Mouse (Mus musculus) hindbrain, postnatal 0 days (tissue): ENCODE data around the gene Ankrd6. TPM values are rescaled to one million over a fixed set of nuclear protein-coding genes. Genes with fewer than 3 reads are reported as not detected.

Experiments used
- ATAC-seq: fragments of 200-750 bp; cut with Nextera tagmentation; 2 replicates; pipeline ENCODE4 v1.8.0; 2017; ENCODE audit warnings: mild to moderate bottlenecking, moderate TSS enrichment, moderate library complexity
- DNase-seq: peaks from one replicate; pipeline ENCODE4 v3.0.0-alpha.2; 2015; ENCODE audit warnings: low spot score
- H3K27ac ChIP-seq: fragments of 300-500 bp; sonication (generic); 2 replicates; pipeline ENCODE4 v1.5.1; 2014; ENCODE audit warnings: mild to moderate bottlenecking
- H3K27me3 ChIP-seq: fragments of 300-500 bp; sonication (generic); 2 replicates; pipeline ENCODE4 v1.6.1; 2014; ENCODE audit warnings: low read length, mixed read lengths; ENCODE audit not compliant: insufficient read depth
- H3K36me3 ChIP-seq: fragments of 300-500 bp; sonication (generic); 2 replicates; pipeline ENCODE4 v1.6.1; 2014; ENCODE audit warnings: low read length, mixed read lengths; ENCODE audit not compliant: insufficient read depth
- H3K4me1 ChIP-seq: fragments of 300-500 bp; sonication (generic); 2 replicates; pipeline ENCODE4 v1.6.1; 2014; ENCODE audit warnings: antibody characterized with exemption, low read length, mixed read lengths; ENCODE audit not compliant: insufficient read depth
- H3K4me2 ChIP-seq: fragments of 300-500 bp; sonication (generic); 2 replicates; pipeline ENCODE4 v1.6.1; 2014; ENCODE audit warnings: low read depth, mild to moderate bottlenecking, low read length, moderate library complexity, mixed read lengths
- H3K4me3 ChIP-seq: fragments of 300-500 bp; sonication (generic); 2 replicates; pipeline ENCODE4 v1.5.1; 2014; ENCODE audit warnings: low read length
- H3K9ac ChIP-seq: fragments of 300-500 bp; sonication (generic); replicated peaks from 2 replicates; pipeline ENCODE4 v1.6.1; 2014; ENCODE audit warnings: mild to moderate bottlenecking, low read length, moderate library complexity, mixed read lengths
- H3K9me3 ChIP-seq: fragments of 300-500 bp; sonication (generic); 2 replicates; pipeline ENCODE4 v1.6.1; 2016; ENCODE audit warnings: low read length, mixed read lengths
- CTCF ChIP-seq: IDR thresholded peaks from 2 replicates; pipeline ENCODE4 v1.5.1; 2016; ENCODE audit warnings: antibody characterized with exemption, control low read depth, low read depth
- WGBS: fragments of 180-500 bp; shearing (Covaris S2); extraction: QIAGEN DNeasy Blood & Tissue Kit; methylation state at CpG from one replicate; pipeline ENCODE4 v1.1.7; 2014; 5-methylcytosine and 5-hydroxymethylcytosine counted together
- polyA plus RNA-seq: library from polyadenylated mRNA; unstranded; fragments of >200 nt; fragmentation: Nextera tagmentation; extraction: Ambion mirVana; gene quantifications from 2 replicates; pipeline ENCODE4 v1.2.1, GENCODE M21; 2015
- total RNA-seq: library from RNA; depleted of rRNA; stranded (reverse); fragments of >200 nt; gene quantifications from 2 replicates; pipeline ENCODE4 v1.2.3, GENCODE M21; 2014

Ankrd6 gene
- total and polyA plus RNA-seq, 2 experiments from 2014 or later = 17.3 to 26.5 TPM

GRCm38 (mm10) chr4:32854956-32855355, 95.7 kb downstream of the Ankrd6 start:
- no peaks in the 10 kb centered on the region for H3K9me3 ChIP-seq
- DNase-seq (no peak), ATAC-seq (no peak)
- H3K4me3 ChIP-seq = no peak overlapping the region
- H3K27ac ChIP-seq = no peak overlapping the region
- no peaks in the 10 kb centered on the region for H3K36me3 ChIP-seq
- 92% methylated on average over 4 of the region's 4 CpGs for WGBS
- H3K4me1 ChIP-seq = 0 out of 2 replicates have a peak, but pooled peaks cover 7% of the 10 kb centered on the region
- H3K27me3 ChIP-seq = no peaks in the 10 kb centered on the region
- no peak overlapping the region for H3K9ac ChIP-seq
- H3K4me2 ChIP-seq = no peak overlapping the region
- TF ChIP-seq CTCF = no peak

- TF ChIP-seq CTCF = no peak
- peak; percentile 71 for DNase-seq
- H3K27me3 ChIP-seq = no peaks in the 10 kb centered on the region
- H3K4me1 ChIP-seq = 0 out of 2 replicates have a peak, but pooled peaks cover 7% of the 10 kb centered on the region
- H3K9ac ChIP-seq = no peak overlapping the region
- H3K36me3 ChIP-seq = no peaks in the 10 kb centered on the region
- no peak overlapping the region for H3K4me2 ChIP-seq
- 66% methylated on average over 5 of the region's 5 CpGs for WGBS
- no peaks in the 10 kb centered on the region for H3K9me3 ChIP-seq
- ATAC-seq = peak; percentile 85
- H3K27ac ChIP-seq = no peak overlapping the region
- H3K4me3 ChIP-seq = no peak overlapping the region
These were observed 96.9 kb downstream of the Ankrd6 start for GRCm38 (mm10) chr4:32853609-32854188.

- no peak overlapping the region; the same call in 1 of the 2 replicates for H3K27ac ChIP-seq
- peak; percentile 21; the same call in 1 of the 2 replicates for ATAC-seq
- H3K4me3 ChIP-seq = no peak overlapping the region
These were observed 97.8 kb downstream of the Ankrd6 start for GRCm38 (mm10) chr4:32852819-32853218.

GRCm38 (mm10) chr4:32852294-32852693, 98.3 kb downstream of the Ankrd6 start:
- no peak for TF ChIP-seq CTCF
- H3K9ac ChIP-seq = no peak overlapping the region
- no peak overlapping the region for H3K4me2 ChIP-seq
- no peak overlapping the region for H3K27ac ChIP-seq
- no peak for DNase-seq
- no peaks in the 10 kb centered on the region for H3K9me3 ChIP-seq
- no peaks in the 10 kb centered on the region for H3K36me3 ChIP-seq
- no peaks in the 10 kb centered on the region for H3K27me3 ChIP-seq
- no peak overlapping the region for H3K4me3 ChIP-seq
- WGBS = 49% methylated on average over 8 of the region's 8 CpGs
- 0 out of 2 replicates have a peak, but pooled peaks cover 7% of the 10 kb centered on the region for H3K4me1 ChIP-seq
- ATAC-seq = no peak

More at GRCm38 (mm10) chr4:32852819-32853218, 97.8 kb downstream of the Ankrd6 start:
- Histone ChIP-seq H3K27me3 (no peaks in the 10 kb centered on the region), H3K9me3 (no peaks in the 10 kb centered on the region), H3K4me1 (0 out of 2 replicates have a peak, but pooled peaks cover 7% of the 10 kb centered on the region), H3K4me2 (no peak overlapping the region), H3K36me3 (no peaks in the 10 kb centered on the region), H3K9ac (no peak overlapping the region)
- DNase-seq = no peak
- TF ChIP-seq CTCF = no peak
- 57% methylated on average over 6 of the region's 6 CpGs for WGBS

GRCm38 (mm10) chr4:32838401-32838800, 112.2 kb downstream of the Ankrd6 start:
- no peak for ATAC-seq
- H3K9me3 ChIP-seq = no peaks in the 10 kb centered on the region
- H3K4me1 ChIP-seq = peaks cover 4% of the 10 kb centered on the region; the same call in 1 of the 2 replicates
- WGBS = 41% methylated on average over 3 of the region's 3 CpGs
- H3K27me3 ChIP-seq = no peaks in the 10 kb centered on the region
- H3K27ac ChIP-seq = no peak overlapping the region
- H3K36me3 ChIP-seq = no peaks in the 10 kb centered on the region
- no peak overlapping the region for H3K4me2 ChIP-seq
- no peak for TF ChIP-seq CTCF
- H3K4me3 ChIP-seq = no peak overlapping the region
- no peak overlapping the region for H3K9ac ChIP-seq
- DNase-seq = no peak

DNA sequence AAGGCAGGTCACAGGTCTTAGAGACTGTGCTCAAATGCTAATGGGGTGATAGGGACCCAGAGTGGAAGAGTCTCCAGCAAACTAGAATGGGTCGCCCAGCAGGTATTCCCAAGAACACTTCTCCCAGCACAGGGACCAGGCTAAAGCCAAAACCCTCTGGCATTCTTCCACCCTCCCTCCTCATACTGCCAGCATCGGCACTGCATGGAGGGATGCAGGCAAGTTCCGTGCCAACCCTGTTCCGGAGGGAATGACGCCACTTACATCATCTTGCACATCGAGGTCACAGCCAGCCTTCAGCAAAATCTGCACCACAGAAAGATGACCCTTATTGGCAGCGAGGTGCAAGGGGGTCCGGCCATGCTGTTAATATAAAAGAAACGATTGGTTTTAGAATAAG, 114.6 kb downstream of the Ankrd6 start:
- TF ChIP-seq CTCF = no peak
- Histone ChIP-seq H3K27me3 (no peaks in the 10 kb centered on the region), H3K4me3 (no peak overlapping the region), H3K27ac (no peak overlapping the region), H3K4me1 (peaks cover 4% of the 10 kb centered on the region; the same call in 1 of the 2 replicates), H3K9ac (no peak overlapping the region), H3K36me3 (no peaks in the 10 kb centered on the region), H3K4me2 (no peak overlapping the region), H3K9me3 (no peaks in the 10 kb centered on the region)
- DNase-seq (peak; percentile 65), ATAC-seq (no peak)
- 57% methylated on average over 9 of the region's 9 CpGs for WGBS

- H3K9ac ChIP-seq = no peak overlapping the region
- no peaks in the 10 kb centered on the region for H3K36me3 ChIP-seq
- WGBS = 63% methylated on average over 3 of the region's 3 CpGs
- no peaks in the 10 kb centered on the region for H3K27me3 ChIP-seq
- no peak for ATAC-seq
- TF ChIP-seq CTCF = no peak
- peaks cover 4% of the 10 kb centered on the region; the same call in 1 of the 2 replicates for H3K4me1 ChIP-seq
- DNase-seq = no peak
- H3K4me2 ChIP-seq = no peak overlapping the region
- H3K9me3 ChIP-seq = no peaks in the 10 kb centered on the region
- no peak overlapping the region for H3K27ac ChIP-seq
- no peak overlapping the region for H3K4me3 ChIP-seq
These were observed 116.1 kb downstream of the Ankrd6 start for GRCm38 (mm10) chr4:32834541-32834940.
